In the genomic region with DNA sequence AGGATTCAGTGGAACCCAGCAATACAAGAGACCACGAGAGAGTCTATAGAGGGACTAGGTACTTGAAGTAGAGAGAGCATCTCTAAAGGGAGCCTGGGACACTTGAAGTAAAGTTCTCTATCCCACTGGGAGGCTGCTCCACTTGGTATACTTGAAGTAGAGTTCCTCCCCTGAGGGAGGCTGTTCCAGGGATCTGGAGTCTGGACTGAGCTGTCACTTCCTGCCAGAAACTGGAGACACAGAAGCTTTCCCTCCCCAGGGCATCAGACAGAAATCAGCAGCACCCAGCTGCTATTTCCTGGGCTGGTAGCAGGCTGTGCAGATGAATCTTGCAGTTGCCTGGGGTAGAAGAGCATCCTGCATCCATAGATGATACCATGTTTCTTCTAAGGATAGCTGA, we compare ENCODE assay signal across 13 mouse cellular contexts.
"Had no signal": no experiment of that assay in that cellular context is flagged by ENCODE, and none has a peak within 500 bp of the region (broad histone marks: within the 10 kb centered on the region; RNA-seq: fewer than 3 reads in every experiment).

No protein-coding gene starts in this region.

- H3K36me3 ChIP-seq: kidney, embryonic 15.5 days; liver, embryonic 13.5 days; stomach, embryonic 15.5 days had no signal

- H3K27ac ChIP-seq: kidney, embryonic 15.5 days; left cerebral cortex, adult 2 months; liver, embryonic 13.5 days; stomach, embryonic 15.5 days had no signal

- H3K4me1 ChIP-seq: kidney, embryonic 15.5 days; liver, embryonic 13.5 days; stomach, embryonic 15.5 days had no signal

- H3K4me3 ChIP-seq: kidney, embryonic 15.5 days; left cerebral cortex, adult 2 months; liver, embryonic 13.5 days; stomach, embryonic 15.5 days had no signal

- H3K4me2 ChIP-seq: kidney, embryonic 15.5 days; liver, embryonic 13.5 days; midbrain, embryonic 11.5 days; stomach, embryonic 15.5 days had no signal

- DNase-seq: kidney, postnatal 10 days; kidney, postnatal 36 days; layer of hippocampus, postnatal 36 days; liver, embryonic 13.5 days; lung, adult 2 months; lung, postnatal 14 days; lung, postnatal 4 days; midbrain, embryonic 14.5 days; thymus, postnatal 25 days had no signal

- H3K27me3 ChIP-seq: kidney, embryonic 15.5 days; liver, embryonic 13.5 days; stomach, embryonic 15.5 days had no signal

- H3K9ac ChIP-seq: kidney, embryonic 15.5 days; liver, embryonic 13.5 days; stomach, embryonic 15.5 days had no signal

- H3K9me3 ChIP-seq: kidney, embryonic 15.5 days; liver, embryonic 13.5 days; stomach, embryonic 15.5 days had no signal
